Mouse (Mus musculus) lung, adult 2 months (tissue): ENCODE data around the gene Stim2.

Experiments used
- CTCF ChIP-seq: fragments of 200-500 bp; IDR thresholded peaks from 2 replicates; pipeline ENCODE4 v1.5.1; 2011; ENCODE audit warnings: mild to moderate bottlenecking, low read length, control low read depth; ENCODE audit not compliant: insufficient read depth
- POLR2A ChIP-seq: fragments of 200-500 bp; IDR thresholded peaks from 2 replicates; pipeline ENCODE4 v1.6.1; 2011; ENCODE audit warnings: low read depth, mild to moderate bottlenecking, control low read depth, low read length, borderline replicate concordance; ENCODE audit errors: extremely low read depth

- TF ChIP-seq CTCF (no peak), POLR2A (no peak)
Observed at GRCm38 (mm10) chr5:54024610-54025009, 26.3 kb downstream of the Stim2 start.
